Comparison of ENCODE assay signal across 51 mouse cellular contexts in the genomic region with DNA sequence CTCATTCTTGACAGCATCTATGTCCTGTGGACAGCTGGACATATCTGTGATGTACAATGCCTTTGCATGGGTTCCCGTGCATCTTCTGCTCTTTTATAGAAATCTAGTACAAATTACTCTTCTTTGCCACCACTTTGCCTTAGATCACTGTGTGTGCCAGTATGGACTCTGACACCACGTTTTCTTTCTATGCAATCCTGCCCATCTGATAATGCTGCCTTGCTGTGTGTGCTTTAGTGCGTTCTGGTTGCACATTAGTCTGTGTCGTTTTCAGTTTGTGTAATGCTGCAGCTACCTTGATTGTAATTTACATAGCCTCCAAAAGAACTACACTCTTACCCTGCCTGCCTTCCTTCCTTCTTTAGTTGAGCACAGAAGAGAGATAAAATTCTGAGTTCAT. TPM values are rescaled to one million over a fixed set of nuclear protein-coding genes. Genes with fewer than 3 reads are reported as not detected.
"Had no signal": no experiment of that assay in that cellular context is flagged by ENCODE, and none has a peak within 500 bp of the region (broad histone marks: within the 10 kb centered on the region; RNA-seq: fewer than 3 reads in every experiment).

No protein-coding gene starts in this region.

- H3K27ac ChIP-seq: heart, embryonic 10.5 days; heart, embryonic 13.5 days; heart, embryonic 15.5 days; hindbrain, embryonic 10.5 days; hindbrain, embryonic 12.5 days; hindbrain, embryonic 13.5 days; hindbrain, embryonic 14.5 days; hindbrain, embryonic 15.5 days; hindbrain, postnatal 0 days; intestine, embryonic 15.5 days; kidney, embryonic 15.5 days; kidney, postnatal 0 days; layer of hippocampus, adult 2 months had no signal

- H3K27me3 ChIP-seq: heart, embryonic 12.5 days; heart, embryonic 13.5 days; heart, embryonic 15.5 days; hindbrain, embryonic 12.5 days; hindbrain, embryonic 13.5 days; hindbrain, embryonic 15.5 days; intestine, embryonic 15.5 days; kidney, embryonic 15.5 days had no signal

- H3K4me3 ChIP-seq: heart, embryonic 10.5 days; heart, embryonic 12.5 days; heart, embryonic 13.5 days; heart, embryonic 15.5 days; hindbrain, embryonic 10.5 days; hindbrain, embryonic 12.5 days; hindbrain, embryonic 13.5 days; hindbrain, embryonic 15.5 days; intestine, embryonic 15.5 days; kidney, embryonic 15.5 days; layer of hippocampus, adult 2 months had no signal

- H3K9ac ChIP-seq: heart, embryonic 12.5 days; heart, embryonic 13.5 days; heart, embryonic 15.5 days; hindbrain, embryonic 12.5 days; hindbrain, embryonic 13.5 days; hindbrain, embryonic 14.5 days; hindbrain, embryonic 15.5 days; intestine, embryonic 15.5 days; kidney, embryonic 15.5 days had no signal

- H3K9me3 ChIP-seq: heart, embryonic 10.5 days; heart, embryonic 12.5 days; heart, embryonic 13.5 days; heart, embryonic 15.5 days; hindbrain, embryonic 10.5 days; hindbrain, embryonic 12.5 days; hindbrain, embryonic 13.5 days; hindbrain, embryonic 15.5 days; intestine, embryonic 15.5 days; kidney, embryonic 15.5 days had no signal

- DNase-seq: heart, postnatal 10 days; heart, postnatal 14 days; heart, postnatal 36 days; heart, postnatal 4 days; kidney, adult 11 months; kidney, adult 18-20 months; kidney, adult 2 months; kidney, adult 8-10 months; kidney, adult 9 months; kidney, postnatal 10 days; kidney, postnatal 14 days; kidney, postnatal 25 days; kidney, postnatal 36 days; kidney, postnatal 4 days; layer of hippocampus, adult 9-11 months; layer of hippocampus, postnatal 36 days had no signal

- H3K4me2 ChIP-seq: heart, embryonic 11.5 days; heart, embryonic 12.5 days; heart, embryonic 13.5 days; heart, embryonic 15.5 days; hindbrain, embryonic 12.5 days; hindbrain, embryonic 13.5 days; hindbrain, embryonic 14.5 days; hindbrain, embryonic 15.5 days; intestine, embryonic 15.5 days; kidney, embryonic 15.5 days had no signal

- ATAC-seq: hindbrain, embryonic 16.5 days; hindbrain, postnatal 0 days; inflammation-experienced regulatory T-cells, adult 6 months; intestine, embryonic 15.5 days; intestine, embryonic 16.5 days; intestine, postnatal 0 days had no signal

RNA-seq across cellular contexts. Expression of a gene that starts 6.3 kb away (rescaled TPM):
- total RNA-seq: heart, postnatal 10 days; heart, postnatal 14 days; heart, postnatal 25 days; heart, postnatal 36 days; heart, postnatal 4 days; hematopoietic stem cell, adult 5-6 weeks; hindbrain, postnatal 0 days; layer of hippocampus, adult 18-20 months; layer of hippocampus, adult 2 months; layer of hippocampus, postnatal 10 days; layer of hippocampus, postnatal 14 days; layer of hippocampus, postnatal 25 days; layer of hippocampus, postnatal 36 days; left cerebral cortex, adult 18-20 months had no signal
- polyA plus RNA-seq: heart, embryonic 10.5 days; heart, embryonic 11.5 days; heart, embryonic 12.5 days; heart, embryonic 13.5 days; heart, embryonic 14.5 days; heart, embryonic 15.5 days; heart, embryonic 16.5 days; hindbrain, embryonic 10.5 days; hindbrain, embryonic 11.5 days; hindbrain, embryonic 12.5 days; hindbrain, embryonic 13.5 days; hindbrain, embryonic 14.5 days; hindbrain, embryonic 15.5 days; hindbrain, embryonic 16.5 days; hindbrain, postnatal 0 days; inflammation-experienced regulatory T-cells, adult 6 months; intestine, embryonic 14.5 days; intestine, embryonic 15.5 days; intestine, embryonic 16.5 days; intestine, postnatal 0 days; kidney, adult 2 months; kidney, embryonic 14.5 days; kidney, embryonic 15.5 days; kidney, embryonic 16.5 days; kidney, postnatal 0 days; large intestine, adult 2 months had no signal

RNA-seq across cellular contexts. Expression of a gene that starts 52.0 kb away (rescaled TPM):
- total RNA-seq: heart, postnatal 10 days; heart, postnatal 14 days; heart, postnatal 25 days; heart, postnatal 36 days; heart, postnatal 4 days; hematopoietic stem cell, adult 5-6 weeks; hindbrain, postnatal 0 days; layer of hippocampus, adult 18-20 months; layer of hippocampus, adult 2 months; layer of hippocampus, adult 8-10 months; layer of hippocampus, postnatal 10 days; layer of hippocampus, postnatal 14 days; layer of hippocampus, postnatal 25 days; layer of hippocampus, postnatal 36 days; left cerebral cortex, adult 18-20 months had no signal
- polyA plus RNA-seq: heart, embryonic 10.5 days; heart, embryonic 11.5 days; heart, embryonic 12.5 days; heart, embryonic 13.5 days; heart, embryonic 14.5 days; heart, embryonic 15.5 days; heart, embryonic 16.5 days; heart, postnatal 0 days; inflammation-experienced regulatory T-cells, adult 6 months; intestine, embryonic 14.5 days; intestine, embryonic 15.5 days; intestine, embryonic 16.5 days; intestine, postnatal 0 days; kidney, adult 2 months; kidney, embryonic 14.5 days; kidney, embryonic 15.5 days; large intestine, adult 2 months had no signal
